Mouse (Mus musculus) midbrain, embryonic 13.5 days (tissue): ENCODE measurements around the gene Tifab. TPM values are rescaled to one million over a fixed set of nuclear protein-coding genes. Genes with fewer than 3 reads are reported as not detected.
"Not testable (repeated sequence)": the region's sequence is repeated elsewhere in the genome, so short reads cannot be mapped to it uniquely, and the experiment has no call there.

Experiments
- ATAC-seq: fragments of 200-750 bp; cut with Nextera tagmentation; 2 replicates; pipeline ENCODE4 v1.8.0; 2017; ENCODE audit warnings: mild to moderate bottlenecking, moderate TSS enrichment, moderate library complexity
- H3K27ac ChIP-seq: fragments of 300-500 bp; sonication (generic); 2 replicates; pipeline ENCODE4 v1.5.1; 2015; ENCODE audit warnings: inconsistent platforms, mild to moderate bottlenecking, moderate library complexity
- H3K27me3 ChIP-seq: fragments of 300-500 bp; sonication (generic); 2 replicates; pipeline ENCODE4 v1.6.1; 2015; ENCODE audit warnings: mild to moderate bottlenecking, inconsistent platforms
- H3K36me3 ChIP-seq: fragments of 300-500 bp; sonication (generic); 2 replicates; pipeline ENCODE4 v1.6.1; 2015; ENCODE audit warnings: mild to moderate bottlenecking, inconsistent platforms
- H3K4me1 ChIP-seq: fragments of 300-500 bp; sonication (generic); replicated peaks from 2 replicates; pipeline ENCODE4 v1.6.1; 2015; ENCODE audit warnings: inconsistent platforms
- H3K4me2 ChIP-seq: fragments of 300-500 bp; sonication (generic); replicated peaks from 2 replicates; pipeline ENCODE4 v1.6.1; 2015; ENCODE audit warnings: moderate library complexity, mild to moderate bottlenecking, inconsistent platforms
- H3K4me3 ChIP-seq: fragments of 300-500 bp; sonication (generic); replicated peaks from 2 replicates; pipeline ENCODE4 v1.5.1; 2015; ENCODE audit warnings: mild to moderate bottlenecking, inconsistent platforms
- H3K9ac ChIP-seq: fragments of 300-500 bp; sonication (generic); replicated peaks from 2 replicates; pipeline ENCODE4 v1.6.1; 2015; ENCODE audit warnings: mild to moderate bottlenecking, inconsistent platforms
- H3K9me3 ChIP-seq: fragments of 300-500 bp; sonication (generic); 2 replicates; pipeline ENCODE4 v1.6.1; 2016; ENCODE audit warnings: mild to moderate bottlenecking, inconsistent platforms
- WGBS: fragments of 180-500 bp; shearing (Covaris S2); methylation state at CpG from one replicate; pipeline ENCODE4 v1.1.7; 2015; 5-methylcytosine and 5-hydroxymethylcytosine counted together
- polyA plus RNA-seq: library from polyadenylated mRNA; unstranded; fragments of >200 nt; fragmentation: Nextera tagmentation; extraction: Ambion mirVana; gene quantifications from 2 replicates; pipeline ENCODE4 v1.2.1, GENCODE M21; 2015

The Tifab gene
- polyA plus RNA-seq, 1 experiment from 2014 or later: 0.61 TPM

GRCm38 (mm10) chr13:56208225-56209066 lies 29.8 kb upstream of the Tifab start:
- Histone ChIP-seq H3K9ac (0 out of 2 replicates have a peak overlapping the region, but pooled peaks have one; percentile 19), H3K36me3 (peaks cover 7% of the 10 kb centered on the region; the same call in 1 of the 2 replicates), H3K27ac (peak overlapping the region; percentile 75), H3K27me3 (peaks cover 78% of the 10 kb centered on the region), H3K4me3 (no peak overlapping the region), H3K9me3 (peaks cover 6% of the 10 kb centered on the region; the same call in 1 of the 2 replicates), H3K4me1 (peaks cover 19% of the 10 kb centered on the region), H3K4me2 (peak overlapping the region; percentile 41)
- WGBS: under 1% methylated on average over 35 of the region's 35 CpGs
- ATAC-seq: peak; percentile 82

DNA sequence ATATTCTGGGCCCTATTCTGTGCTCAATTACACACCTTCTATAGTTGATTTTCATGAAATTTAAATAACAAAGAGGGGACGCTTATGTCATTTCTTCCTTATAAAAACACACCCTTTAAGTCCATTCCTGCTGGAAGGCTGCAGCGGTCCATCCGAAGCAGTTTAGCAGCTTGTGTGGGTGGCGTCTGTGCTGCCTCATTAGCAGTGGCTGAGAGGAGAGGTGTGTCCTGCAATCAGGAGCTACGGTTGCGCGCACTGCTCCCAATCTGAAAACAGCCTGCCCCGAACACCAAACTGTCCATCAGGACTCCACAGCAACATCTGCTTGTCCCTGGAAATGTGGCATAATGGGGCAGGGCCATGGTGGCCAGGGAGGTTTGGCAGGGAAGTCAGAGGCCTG lies 20.8 kb upstream of the Tifab start:
- no peak for ATAC-seq
- Histone ChIP-seq H3K36me3 (no peaks in the 10 kb centered on the region), H3K4me2 (no peak overlapping the region), H3K4me1 (peaks cover 12% of the 10 kb centered on the region), H3K4me3 (no peak overlapping the region), H3K27ac (no peak overlapping the region), H3K9me3 (no peaks in the 10 kb centered on the region), H3K27me3 (peaks cover 69% of the 10 kb centered on the region), H3K9ac (no peak overlapping the region)
- WGBS: 31% methylated on average over 8 of the region's 8 CpGs

- H3K4me2 ChIP-seq: no peak overlapping the region
- no peak overlapping the region for H3K9ac ChIP-seq
- H3K27ac ChIP-seq: no peak overlapping the region
- H3K9me3 ChIP-seq: no peaks in the 10 kb centered on the region
- 11% methylated on average over 15 of the region's 15 CpGs for WGBS
- ATAC-seq: peak; percentile 70
- H3K27me3 ChIP-seq: peaks cover 65% of the 10 kb centered on the region
- no peaks in the 10 kb centered on the region for H3K36me3 ChIP-seq
- H3K4me3 ChIP-seq: no peak overlapping the region
- peaks cover 12% of the 10 kb centered on the region for H3K4me1 ChIP-seq
Measured at GRCm38 (mm10) chr13:56197473-56198266, 19.0 kb upstream of the Tifab start.

- Histone ChIP-seq H3K9ac (no peak overlapping the region), H3K9me3 (no peaks in the 10 kb centered on the region), H3K36me3 (no peaks in the 10 kb centered on the region), H3K4me1 (peaks cover 12% of the 10 kb centered on the region), H3K27ac (no peak overlapping the region), H3K4me3 (no peak overlapping the region), H3K27me3 (peaks cover 59% of the 10 kb centered on the region), H3K4me2 (no peak overlapping the region)
- peak; percentile 56 for ATAC-seq
- 56% methylated on average over 12 of the region's 12 CpGs for WGBS
Measured at GRCm38 (mm10) chr13:56197031-56197430, 18.3 kb upstream of the Tifab start.

GRCm38 (mm10) chr13:56195824-56196223 lies 17.1 kb upstream of the Tifab start:
- peaks cover 12% of the 10 kb centered on the region for H3K4me1 ChIP-seq
- H3K9ac ChIP-seq, H3K27ac ChIP-seq, ATAC-seq, H3K9me3 ChIP-seq, H3K36me3 ChIP-seq, H3K4me2 ChIP-seq, H3K4me3 ChIP-seq: not testable (repeated sequence)
- WGBS: 91% methylated on average over 11 of the region's 11 CpGs
- H3K27me3 ChIP-seq: peaks cover 51% of the 10 kb centered on the region

DNA sequence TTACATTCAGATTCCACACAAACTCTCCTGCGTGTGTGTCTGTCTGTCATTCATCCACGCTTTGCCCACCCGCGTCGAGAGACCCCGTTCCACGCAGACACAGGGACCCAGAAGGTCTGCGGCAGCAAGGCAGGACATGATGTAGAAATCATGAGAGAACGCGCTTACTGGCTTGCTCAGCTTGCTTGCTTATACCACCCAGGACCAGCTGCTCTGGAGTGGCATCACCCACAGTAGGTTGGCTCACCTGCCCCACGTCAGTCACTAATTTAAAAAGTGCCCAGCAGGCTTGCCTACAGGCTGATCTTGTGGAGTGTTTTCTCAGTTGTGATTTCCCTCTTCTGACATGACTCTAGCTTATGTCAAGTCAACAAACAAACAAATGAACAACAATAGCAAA lies 15.5 kb upstream of the Tifab start:
- H3K4me2 ChIP-seq, H3K9ac ChIP-seq, H3K27ac ChIP-seq, H3K4me3 ChIP-seq, H3K9me3 ChIP-seq, ATAC-seq, H3K4me1 ChIP-seq, H3K36me3 ChIP-seq: not testable (repeated sequence)
- H3K27me3 ChIP-seq: peaks cover 36% of the 10 kb centered on the region
- 95% methylated on average over 11 of the region's 11 CpGs for WGBS

- Histone ChIP-seq H3K27me3 (peaks cover 15% of the 10 kb centered on the region), H3K9ac (no peak overlapping the region), H3K9me3 (no peaks in the 10 kb centered on the region), H3K36me3 (no peaks in the 10 kb centered on the region), H3K4me3 (no peak overlapping the region), H3K27ac (no peak overlapping the region), H3K4me2 (no peak overlapping the region), H3K4me1 (no peaks in the 10 kb centered on the region)
- ATAC-seq: no peak
- WGBS: 46% methylated on average over 3 of the region's 3 CpGs
Measured at GRCm38 (mm10) chr13:56191225-56191624, 12.5 kb upstream of the Tifab start.

GRCm38 (mm10) chr13:56189688-56190087 lies 11.0 kb upstream of the Tifab start:
- Histone ChIP-seq H3K9ac (no peak overlapping the region), H3K4me2 (no peak overlapping the region), H3K27ac (no peak overlapping the region), H3K9me3 (no peaks in the 10 kb centered on the region), H3K36me3 (no peaks in the 10 kb centered on the region), H3K27me3 (peaks cover 9% of the 10 kb centered on the region), H3K4me3 (no peak overlapping the region), H3K4me1 (no peaks in the 10 kb centered on the region)
- 81% methylated on average over 5 of the region's 5 CpGs for WGBS
- no peak for ATAC-seq

- Histone ChIP-seq H3K27me3 (0 out of 2 replicates have a peak, but pooled peaks cover 2% of the 10 kb centered on the region), H3K4me1 (no peaks in the 10 kb centered on the region), H3K36me3 (no peaks in the 10 kb centered on the region), H3K4me3 (no peak overlapping the region), H3K9me3 (no peaks in the 10 kb centered on the region), H3K27ac (no peak overlapping the region), H3K9ac (no peak overlapping the region), H3K4me2 (no peak overlapping the region)
- 91% methylated on average over 5 of the region's 5 CpGs for WGBS
- ATAC-seq: no peak
Measured at GRCm38 (mm10) chr13:56183687-56184086, 5.0 kb upstream of the Tifab start.

DNA sequence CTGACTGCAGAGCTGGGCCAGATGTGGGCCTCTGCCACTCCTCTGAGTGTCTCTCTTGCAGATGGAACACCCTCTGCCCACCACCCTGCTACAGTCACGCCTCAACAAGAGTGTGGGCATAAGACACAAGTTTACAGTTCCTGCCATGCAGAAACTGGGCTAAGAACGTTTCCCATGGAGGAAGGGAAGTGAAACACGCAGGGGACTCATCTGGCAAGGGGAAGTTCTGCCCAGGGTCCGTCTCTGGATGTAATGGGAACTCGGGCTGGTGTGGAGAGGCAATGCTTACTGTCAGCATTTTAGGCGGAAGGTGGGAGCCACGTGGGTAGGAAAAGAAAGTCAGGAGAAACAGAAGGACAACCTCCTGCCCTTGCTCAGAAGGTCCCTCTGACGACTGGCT lies 2.7 kb upstream of the Tifab start:
- Histone ChIP-seq H3K27me3 (0 out of 2 replicates have a peak, but pooled peaks cover 2% of the 10 kb centered on the region), H3K9me3 (no peaks in the 10 kb centered on the region), H3K27ac (no peak overlapping the region), H3K4me2 (no peak overlapping the region), H3K4me1 (no peaks in the 10 kb centered on the region), H3K36me3 (no peaks in the 10 kb centered on the region), H3K9ac (no peak overlapping the region), H3K4me3 (no peak overlapping the region)
- WGBS: 79% methylated on average over 8 of the region's 8 CpGs
- no peak for ATAC-seq

- Histone ChIP-seq H3K36me3 (no peaks in the 10 kb centered on the region), H3K27me3 (peaks cover 4% of the 10 kb centered on the region; the same call in 1 of the 2 replicates), H3K9me3 (no peaks in the 10 kb centered on the region), H3K4me1 (no peaks in the 10 kb centered on the region), H3K9ac (no peak overlapping the region), H3K27ac (no peak overlapping the region), H3K4me2 (no peak overlapping the region), H3K4me3 (no peak overlapping the region)
- ATAC-seq: no peak
- 92% methylated on average over 9 of the region's 9 CpGs for WGBS
Measured at GRCm38 (mm10) chr13:56176310-56176709, 2.4 kb downstream of the Tifab start.

- H3K4me2 ChIP-seq: no peak overlapping the region
- H3K27ac ChIP-seq: no peak overlapping the region
- WGBS: 81% methylated on average over 4 of the region's 4 CpGs
- no peak for ATAC-seq
- no peak overlapping the region for H3K4me3 ChIP-seq
- H3K9ac ChIP-seq: no peak overlapping the region
- no peaks in the 10 kb centered on the region for H3K4me1 ChIP-seq
- no peaks in the 10 kb centered on the region for H3K9me3 ChIP-seq
- H3K27me3 ChIP-seq: peaks cover 4% of the 10 kb centered on the region; the same call in 1 of the 2 replicates
- no peaks in the 10 kb centered on the region for H3K36me3 ChIP-seq
Measured at GRCm38 (mm10) chr13:56175848-56176247, 2.8 kb downstream of the Tifab start.
